Mouse (Mus musculus) spleen, postnatal 36 days (tissue): ENCODE measurements around the gene Cd47.

Experiments
- DNase-seq, 2 experiments: peaks; one replicate each; pipeline ENCODE4 v3.0.0; 2022; ENCODE audit warnings: low spot score in 2 of 2, mixed read lengths in 1 of 2

The Cd47 gene

GRCm38 (mm10) chr16:49950340-49950739, 150.0 kb downstream of the Cd47 start:
- no peak for DNase-seq

GRCm38 (mm10) chr16:49951288-49951691, 151.0 kb downstream of the Cd47 start:
- DNase-seq, result no peak

GRCm38 (mm10) chr16:49951925-49952523, 151.7 kb downstream of the Cd47 start:
- no peak for DNase-seq

GRCm38 (mm10) chr16:49953817-49954216, 153.5 kb downstream of the Cd47 start:
- no peak for DNase-seq

- DNase-seq, result no peak
These were observed 154.6 kb downstream of the Cd47 start for GRCm38 (mm10) chr16:49954909-49955308.

- DNase-seq, result no peak
These were observed 155.0 kb downstream of the Cd47 start for GRCm38 (mm10) chr16:49955325-49955724.

GRCm38 (mm10) chr16:49955952-49956351, 155.6 kb downstream of the Cd47 start:
- DNase-seq, result no peak

- DNase-seq, result no peak
These were observed 156.4 kb downstream of the Cd47 start for GRCm38 (mm10) chr16:49956531-49957302.

GRCm38 (mm10) chr16:49958900-49959436, 158.6 kb downstream of the Cd47 start:
- no peak for DNase-seq

- DNase-seq, result peak; percentile 35 to 44
These were observed 162.0 kb downstream of the Cd47 start for GRCm38 (mm10) chr16:49962305-49962704.

GRCm38 (mm10) chr16:49964321-49964986, 164.1 kb downstream of the Cd47 start:
- no peak for DNase-seq
